Mouse (Mus musculus) spleen, adult 2 months (tissue): ENCODE data around the gene Pitpna.

Source experiments
- CTCF ChIP-seq: fragments of 200-500 bp; IDR thresholded peaks from 2 replicates; pipeline ENCODE4 v1.5.1; 2011; ENCODE audit warnings: mild to moderate bottlenecking, inconsistent platforms; ENCODE audit not compliant: insufficient read depth, insufficient read length, insufficient replicate concordance; ENCODE audit errors: extremely low read depth
- POLR2A ChIP-seq: fragments of 200-500 bp; IDR thresholded peaks from 2 replicates; pipeline ENCODE4 v1.6.1; 2011; ENCODE audit warnings: low read depth, low read length, inconsistent platforms

- TF ChIP-seq POLR2A: no peak
- TF ChIP-seq CTCF: no peak
Measured at GRCm38 (mm10) chr11:75632921-75633320, 45.0 kb downstream of the Pitpna start.
